Mouse (Mus musculus) embryonic facial prominence, embryonic 14.5 days (tissue): Measurements from ENCODE around the gene Znrf1. TPM values are rescaled to one million over a fixed set of nuclear protein-coding genes. Genes with fewer than 3 reads are reported as not detected.

Experiments
- ATAC-seq: fragments of 200-750 bp; cut with Nextera tagmentation; 2 replicates; pipeline ENCODE4 v1.8.0; 2017; ENCODE audit warnings: low read depth, moderate number of reproducible peaks, moderate TSS enrichment
- DNase-seq: peaks from one replicate; pipeline ENCODE4 v3.0.0-alpha.2; 2015; ENCODE audit warnings: low spot score
- H3K27ac ChIP-seq: fragments of 300-500 bp; sonication (generic); replicated peaks from 2 replicates; pipeline ENCODE4 v1.5.1; 2014; ENCODE audit warnings: low read depth, mild to moderate bottlenecking, low read length, moderate library complexity
- H3K27me3 ChIP-seq: fragments of 300-500 bp; sonication (generic); replicated peaks from 2 replicates; pipeline ENCODE4 v1.6.1; 2014; ENCODE audit warnings: low read length; ENCODE audit not compliant: control insufficient read depth, insufficient read depth
- H3K36me3 ChIP-seq: fragments of 300-500 bp; sonication (generic); 2 replicates; pipeline ENCODE4 v1.6.1; 2014; ENCODE audit warnings: low read length, mixed read lengths; ENCODE audit not compliant: control insufficient read depth, insufficient read depth
- H3K4me1 ChIP-seq: fragments of 300-500 bp; sonication (generic); 2 replicates; pipeline ENCODE4 v1.6.1; 2014; ENCODE audit warnings: antibody characterized with exemption, low read length; ENCODE audit not compliant: control insufficient read depth, insufficient read depth
- H3K4me2 ChIP-seq: fragments of 300-500 bp; sonication (generic); 2 replicates; pipeline ENCODE4 v1.6.1; 2014; ENCODE audit warnings: low read depth, mild to moderate bottlenecking, low read length, moderate library complexity, mixed read lengths
- H3K4me3 ChIP-seq: fragments of 300-500 bp; sonication (generic); 2 replicates; pipeline ENCODE4 v1.5.1; 2014; ENCODE audit warnings: low read depth, mild to moderate bottlenecking, low read length
- H3K9ac ChIP-seq: fragments of 300-500 bp; sonication (generic); 2 replicates; pipeline ENCODE4 v1.6.1; 2014; ENCODE audit warnings: low read depth, mild to moderate bottlenecking, low read length, moderate library complexity, mixed read lengths
- H3K9me3 ChIP-seq: fragments of 300-500 bp; sonication (generic); 2 replicates; pipeline ENCODE4 v1.6.1; 2016; ENCODE audit warnings: low read length; ENCODE audit not compliant: control insufficient read depth
- WGBS: fragments of 180-500 bp; shearing (Covaris S2); extraction: QIAGEN DNeasy Blood & Tissue Kit; methylation state at CpG from one replicate; pipeline ENCODE4 v1.1.7; 2014; 5-methylcytosine and 5-hydroxymethylcytosine counted together
- polyA plus RNA-seq: library from polyadenylated mRNA; unstranded; fragments of >200 nt; fragmentation: Nextera tagmentation; extraction: Ambion mirVana; gene quantifications from 2 replicates; pipeline ENCODE4 v1.2.1, GENCODE M21; 2014

The Znrf1 gene
- polyA plus RNA-seq, 1 experiment from 2014 or later, result 35.6 TPM

- ATAC-seq (no peak), DNase-seq (no peak)
- Histone ChIP-seq H3K9ac (no peak overlapping the region), H3K27me3 (no peaks in the 10 kb centered on the region), H3K4me2 (no peak overlapping the region), H3K4me3 (no peak overlapping the region), H3K36me3 (no peaks in the 10 kb centered on the region), H3K9me3 (no peaks in the 10 kb centered on the region), H3K27ac (no peak overlapping the region), H3K4me1 (peaks cover 10% of the 10 kb centered on the region; the same call in 1 of the 2 replicates)
Observed at GRCm38 (mm10) chr8:111591176-111591575, 55.3 kb downstream of the Znrf1 start.

- no peak overlapping the region for H3K4me3 ChIP-seq
- no peak overlapping the region for H3K9ac ChIP-seq
- H3K4me1 ChIP-seq, result peaks cover 22% of the 10 kb centered on the region
- 70% methylated on average over 7 of the region's 7 CpGs for WGBS
- no peak for ATAC-seq
- H3K27me3 ChIP-seq, result no peaks in the 10 kb centered on the region
- DNase-seq, result no peak
- no peak overlapping the region for H3K27ac ChIP-seq
- no peaks in the 10 kb centered on the region for H3K36me3 ChIP-seq
- H3K4me2 ChIP-seq, result no peak overlapping the region
- H3K9me3 ChIP-seq, result no peaks in the 10 kb centered on the region
Observed at GRCm38 (mm10) chr8:111592390-111592910, 56.6 kb downstream of the Znrf1 start.

GRCm38 (mm10) chr8:111594044-111594840 lies 58.3 kb downstream of the Znrf1 start:
- Histone ChIP-seq H3K9ac (no peak overlapping the region), H3K27me3 (no peaks in the 10 kb centered on the region), H3K27ac (no peak overlapping the region), H3K4me3 (no peak overlapping the region), H3K36me3 (no peaks in the 10 kb centered on the region), H3K4me2 (no peak overlapping the region), H3K4me1 (peaks cover 26% of the 10 kb centered on the region), H3K9me3 (no peaks in the 10 kb centered on the region)
- DNase-seq, result no peak
- WGBS, result 72% methylated on average over 3 of the region's 3 CpGs
- ATAC-seq, result no peak

GRCm38 (mm10) chr8:111594951-111595350 lies 59.1 kb downstream of the Znrf1 start:
- 0 out of 2 replicates have a peak overlapping the region, but pooled peaks have one; percentile 22 for H3K27ac ChIP-seq
- 99% methylated on average over 2 of the region's 2 CpGs for WGBS
- DNase-seq, result no peak

GRCm38 (mm10) chr8:111595712-111596484 lies 60.0 kb downstream of the Znrf1 start:
- Histone ChIP-seq H3K36me3 (no peaks in the 10 kb centered on the region), H3K9me3 (no peaks in the 10 kb centered on the region), H3K9ac (no peak overlapping the region), H3K27me3 (no peaks in the 10 kb centered on the region), H3K27ac (peak overlapping the region; percentile 33; the same call in 1 of the 2 replicates), H3K4me1 (peaks cover 26% of the 10 kb centered on the region), H3K4me2 (no peak overlapping the region), H3K4me3 (no peak overlapping the region)
- ATAC-seq, result peak; percentile 56
- 82% methylated on average over 15 of the region's 15 CpGs for WGBS
- DNase-seq, result peak; percentile 53

More at GRCm38 (mm10) chr8:111594951-111595350, 59.1 kb downstream of the Znrf1 start:
- Histone ChIP-seq H3K4me1 (peaks cover 26% of the 10 kb centered on the region), H3K4me2 (no peak overlapping the region), H3K27me3 (no peaks in the 10 kb centered on the region), H3K36me3 (no peaks in the 10 kb centered on the region), H3K9ac (no peak overlapping the region), H3K9me3 (no peaks in the 10 kb centered on the region), H3K4me3 (no peak overlapping the region)
- ATAC-seq, result no peak

- Histone ChIP-seq H3K4me1 (peaks cover 26% of the 10 kb centered on the region), H3K9me3 (no peaks in the 10 kb centered on the region), H3K9ac (no peak overlapping the region), H3K36me3 (no peaks in the 10 kb centered on the region), H3K4me2 (no peak overlapping the region), H3K27ac (peak overlapping the region; percentile 35; the same call in 1 of the 2 replicates), H3K4me3 (no peak overlapping the region), H3K27me3 (no peaks in the 10 kb centered on the region)
- 65% methylated on average over 3 of the region's 3 CpGs for WGBS
- DNase-seq (no peak), ATAC-seq (no peak)
Observed at GRCm38 (mm10) chr8:111596485-111596821, 60.6 kb downstream of the Znrf1 start.

GRCm38 (mm10) chr8:111597310-111597709 lies 61.4 kb downstream of the Znrf1 start:
- H3K4me1 ChIP-seq, result peaks cover 26% of the 10 kb centered on the region
- H3K4me2 ChIP-seq, result no peak overlapping the region
- peak; percentile 20; the same call in 1 of the 2 replicates for ATAC-seq
- no peaks in the 10 kb centered on the region for H3K27me3 ChIP-seq
- no peak overlapping the region for H3K4me3 ChIP-seq
- DNase-seq, result peak; percentile 67
- no peaks in the 10 kb centered on the region for H3K9me3 ChIP-seq
- no peak overlapping the region for H3K9ac ChIP-seq
- no peak overlapping the region; the same call in 1 of the 2 replicates for H3K27ac ChIP-seq
- H3K36me3 ChIP-seq, result no peaks in the 10 kb centered on the region
- 29% methylated on average over 1 of the region's 1 CpGs for WGBS

GRCm38 (mm10) chr8:111599707-111600444 lies 64.0 kb downstream of the Znrf1 start:
- Histone ChIP-seq H3K27me3 (no peaks in the 10 kb centered on the region), H3K9me3 (no peaks in the 10 kb centered on the region), H3K27ac (no peak overlapping the region), H3K4me1 (peaks cover 26% of the 10 kb centered on the region), H3K4me3 (no peak overlapping the region), H3K4me2 (no peak overlapping the region), H3K36me3 (no peaks in the 10 kb centered on the region), H3K9ac (no peak overlapping the region)
- ATAC-seq, result no peak
- DNase-seq, result no peak
- 77% methylated on average over 9 of the region's 9 CpGs for WGBS
